19 mouse cellular contexts compared by ENCODE assay signal in the genomic region with DNA sequence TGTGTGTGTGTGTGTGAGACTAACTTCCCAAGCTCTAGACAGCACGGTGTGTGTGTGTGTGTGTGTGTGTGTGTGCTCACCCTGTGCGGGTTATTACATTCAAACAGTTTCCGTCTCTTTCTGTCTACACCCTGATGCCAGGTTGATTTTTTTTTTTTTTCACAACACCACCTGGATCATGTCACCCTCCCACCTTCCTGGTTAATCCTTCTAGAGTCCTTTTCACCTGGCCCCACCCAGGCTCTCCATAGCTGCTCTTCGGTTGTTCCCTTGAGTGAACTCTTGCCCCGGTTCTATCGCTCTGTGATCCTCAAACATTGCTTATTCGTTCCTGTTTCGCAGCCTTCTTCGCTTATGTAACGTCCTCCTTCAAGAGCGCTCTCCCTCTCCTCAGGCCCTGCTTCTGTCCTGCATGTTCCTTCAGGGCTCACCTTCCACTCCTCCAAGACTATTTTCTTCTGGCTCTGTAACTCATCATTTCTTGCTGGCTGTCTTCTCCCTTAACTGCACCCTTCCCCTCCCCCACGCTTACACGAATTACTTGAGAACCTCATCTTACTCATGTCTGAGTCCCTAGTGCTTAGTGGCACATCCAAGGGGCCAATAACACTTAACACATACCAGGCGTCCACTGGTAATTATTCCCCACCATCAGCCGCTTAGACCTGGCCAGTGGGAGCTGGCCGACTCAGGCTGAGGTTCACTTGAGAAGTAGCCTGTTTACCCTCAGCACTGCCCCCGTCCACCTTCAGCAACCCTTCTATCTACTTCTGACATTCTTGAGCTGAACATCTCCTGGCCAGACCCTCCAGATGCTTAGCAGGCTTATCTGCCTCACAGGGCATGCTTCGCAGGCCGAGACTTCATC. TPM values are rescaled to one million over a fixed set of nuclear protein-coding genes. Genes with fewer than 3 reads are reported as not detected.
DNase-seq lines count a peak whose midpoint lies in the region; ATAC-seq lines count a peak whose summit lies in the region.
"Had no signal": no experiment of that assay in that cellular context is flagged by ENCODE, and none has a peak within 500 bp of the region (broad histone marks: within the 10 kb centered on the region; RNA-seq: fewer than 3 reads in every experiment).

No protein-coding gene starts in this region.

- ATAC-seq in embryonic facial prominence, embryonic 12.5 days (ENCODE audit: insufficient number of reproducible peaks, insufficient read depth, low FRiP score, low TSS enrichment): no peak
- no peak for ATAC-seq in limb, embryonic 13.5 days (ENCODE audit: low FRiP score, low read depth)
- ATAC-seq in cerebellum, adult (ENCODE audit: insufficient number of reproducible peaks, low FRiP score, low TSS enrichment): no peak
- ATAC-seq: midbrain, embryonic 13.5 days had no signal

- H3K9me3 ChIP-seq in embryonic facial prominence, embryonic 12.5 days: no peaks in the 10 kb centered on the region
- H3K9me3 ChIP-seq in limb, embryonic 13.5 days: no peaks in the 10 kb centered on the region
- H3K9me3 ChIP-seq: hindbrain, embryonic 13.5 days; liver, embryonic 13.5 days; lung, embryonic 15.5 days; midbrain, embryonic 13.5 days had no signal

- intact Hi-C loops in gastrocnemius, postnatal 14 days (cut with DNase I; ENCODE audit: low total_unique reads): no loop called here

- H3K36me3 ChIP-seq in embryonic facial prominence, embryonic 12.5 days: no peaks in the 10 kb centered on the region
- H3K36me3 ChIP-seq in limb, embryonic 13.5 days: no peaks in the 10 kb centered on the region
- H3K36me3 ChIP-seq: hindbrain, embryonic 13.5 days; liver, embryonic 13.5 days; lung, embryonic 15.5 days; midbrain, embryonic 13.5 days had no signal

- DNase-seq in urinary bladder, postnatal 14 days (ENCODE audit: low spot score): peak; percentile 12
- no peak for DNase-seq in urinary bladder, postnatal 10 days (ENCODE audit: low spot score)
- no peak for DNase-seq in gastrocnemius, postnatal 14 days
- DNase-seq in thymus, postnatal 4 days: no peak
- DNase-seq: cerebellum, postnatal 36 days; kidney, adult 18-20 months; liver, embryonic 13.5 days; thymus, adult 18-20 months had no signal

- H3K4me2 ChIP-seq in embryonic facial prominence, embryonic 12.5 days (replicated peaks): 0 out of 2 replicates have a peak overlapping the region, but pooled peaks have one; percentile 9
- peak overlapping the region; percentile 28; the same call in 1 of the 2 replicates for H3K4me2 ChIP-seq in limb, embryonic 13.5 days (replicated peaks)
- H3K4me2 ChIP-seq: hindbrain, embryonic 13.5 days; liver, embryonic 13.5 days; lung, embryonic 15.5 days; midbrain, embryonic 13.5 days had no signal

- H3K27ac ChIP-seq in embryonic facial prominence, embryonic 12.5 days: peak overlapping the region; percentile 54
- no peak overlapping the region for H3K27ac ChIP-seq in limb, embryonic 13.5 days
- H3K27ac ChIP-seq: hindbrain, embryonic 13.5 days; liver, embryonic 13.5 days; lung, embryonic 15.5 days; macrophage; midbrain, embryonic 13.5 days had no signal

- WGBS in embryonic facial prominence, embryonic 12.5 days: 43% methylated on average over 18 of the region's 19 CpGs
- WGBS in limb, embryonic 13.5 days: 27% methylated on average over 18 of the region's 19 CpGs

- peaks cover 15% of the 10 kb centered on the region for H3K4me1 ChIP-seq in embryonic facial prominence, embryonic 12.5 days
- peaks cover 19% of the 10 kb centered on the region for H3K4me1 ChIP-seq in limb, embryonic 13.5 days
- H3K4me1 ChIP-seq: liver, embryonic 13.5 days; lung, embryonic 15.5 days had no signal

- H3K4me3 ChIP-seq in embryonic facial prominence, embryonic 12.5 days: no peak overlapping the region
- no peak overlapping the region for H3K4me3 ChIP-seq in limb, embryonic 13.5 days
- H3K4me3 ChIP-seq: hindbrain, embryonic 13.5 days; liver, embryonic 13.5 days; lung, embryonic 15.5 days; midbrain, embryonic 13.5 days had no signal

- H3K9ac ChIP-seq in embryonic facial prominence, embryonic 12.5 days: no peak overlapping the region
- H3K9ac ChIP-seq in limb, embryonic 13.5 days: no peak overlapping the region
- H3K9ac ChIP-seq: hindbrain, embryonic 13.5 days; liver, embryonic 13.5 days; lung, embryonic 15.5 days; midbrain, embryonic 13.5 days had no signal

- H3K27me3 ChIP-seq in embryonic facial prominence, embryonic 12.5 days: peaks cover 12% of the 10 kb centered on the region; the same call in 1 of the 2 replicates
- peaks cover 38% of the 10 kb centered on the region for H3K27me3 ChIP-seq in limb, embryonic 13.5 days

RNA-seq across cellular contexts. Expression of a gene that starts 19.7 kb away (rescaled TPM):
- polyA plus RNA-seq in embryonic facial prominence, embryonic 12.5 days (2016; fragmentation: Nextera tagmentation; extraction: Ambion mirVana): 4.5 and 5.2 TPM in 2 replicates
- polyA plus RNA-seq in limb, embryonic 13.5 days (2015; fragmentation: Nextera tagmentation; extraction: Ambion mirVana): 2.2 and 2.3 TPM in 2 replicates
- not detected for total RNA-seq in gastrocnemius, postnatal 14 days (2021)
- total RNA-seq: layer of hippocampus, postnatal 14 days; left cerebral cortex, postnatal 36 days; MEL; neutrophil, adult 5-6 weeks had no signal
- polyA plus RNA-seq: macrophage had no signal
